Mouse (Mus musculus): ENCODE measurements around the gene Gm3336. TPM values are rescaled to one million over a fixed set of nuclear protein-coding genes. Genes with fewer than 3 reads are reported as not detected.

Gene Gm3336
- total RNA-seq, 2 experiments from 2014 or later, result not detected

DNA sequence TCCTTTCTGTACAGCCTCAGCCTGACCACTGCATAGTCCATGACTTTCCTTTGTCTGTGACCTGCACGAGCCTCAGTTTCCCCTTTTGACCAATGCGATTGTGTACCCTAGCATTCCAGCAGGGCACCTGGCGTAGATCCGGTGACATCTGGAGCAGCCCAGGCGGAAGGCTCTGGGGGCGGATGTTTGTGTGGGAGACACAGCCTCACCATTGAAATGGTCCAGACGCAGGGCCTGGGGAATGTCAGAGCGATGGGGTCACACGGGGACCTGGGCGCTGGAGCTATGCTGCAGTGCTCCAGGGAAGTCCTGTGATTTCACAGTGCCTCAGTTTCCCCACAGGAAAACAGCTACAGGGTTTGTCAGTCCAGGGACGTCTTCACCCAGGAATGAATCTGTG lies 23.8 kb downstream of the Gm3336 start:
- no peak for DNase-seq
- intact Hi-C loops (cut with DNase I; ENCODE audit: low total_unique reads), result no loop called here

DNA sequence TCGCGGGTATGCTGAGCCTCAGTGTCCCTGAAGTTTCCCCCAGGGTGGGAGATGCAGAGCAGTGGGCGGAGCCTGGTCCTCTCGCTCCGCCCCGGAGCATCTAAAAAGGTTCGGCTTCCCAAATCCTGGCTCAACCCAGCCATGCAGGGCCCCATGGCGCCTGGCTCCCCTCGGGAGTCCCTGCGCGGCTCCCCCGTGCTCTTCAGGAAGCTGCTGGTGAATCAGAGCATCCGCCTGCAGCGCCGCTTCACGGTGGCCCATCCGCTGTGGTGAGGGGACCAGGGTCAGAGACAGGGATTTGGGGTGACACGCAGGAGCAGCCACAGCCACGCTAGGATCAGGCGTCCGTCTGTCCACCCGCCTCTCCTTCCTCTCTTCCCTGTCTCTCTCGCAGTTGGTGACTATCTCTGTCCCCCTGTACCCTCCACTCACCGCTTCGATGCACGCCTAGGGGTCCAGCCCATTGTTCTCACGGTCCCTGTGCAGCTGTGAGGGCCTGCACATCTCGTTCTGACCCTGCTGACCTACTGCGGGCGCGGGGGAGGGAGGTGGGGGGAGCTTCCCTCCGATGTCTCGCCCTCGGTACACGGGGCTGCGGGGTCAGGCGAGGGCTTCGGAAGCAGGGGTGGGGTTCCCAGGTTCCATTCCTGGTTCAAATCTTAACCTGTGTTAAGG lies 24.8 kb downstream of the Gm3336 start:
- DNase-seq, result no peak
- intact Hi-C loops (cut with DNase I; ENCODE audit: low total_unique reads), result no loop called here

DNA sequence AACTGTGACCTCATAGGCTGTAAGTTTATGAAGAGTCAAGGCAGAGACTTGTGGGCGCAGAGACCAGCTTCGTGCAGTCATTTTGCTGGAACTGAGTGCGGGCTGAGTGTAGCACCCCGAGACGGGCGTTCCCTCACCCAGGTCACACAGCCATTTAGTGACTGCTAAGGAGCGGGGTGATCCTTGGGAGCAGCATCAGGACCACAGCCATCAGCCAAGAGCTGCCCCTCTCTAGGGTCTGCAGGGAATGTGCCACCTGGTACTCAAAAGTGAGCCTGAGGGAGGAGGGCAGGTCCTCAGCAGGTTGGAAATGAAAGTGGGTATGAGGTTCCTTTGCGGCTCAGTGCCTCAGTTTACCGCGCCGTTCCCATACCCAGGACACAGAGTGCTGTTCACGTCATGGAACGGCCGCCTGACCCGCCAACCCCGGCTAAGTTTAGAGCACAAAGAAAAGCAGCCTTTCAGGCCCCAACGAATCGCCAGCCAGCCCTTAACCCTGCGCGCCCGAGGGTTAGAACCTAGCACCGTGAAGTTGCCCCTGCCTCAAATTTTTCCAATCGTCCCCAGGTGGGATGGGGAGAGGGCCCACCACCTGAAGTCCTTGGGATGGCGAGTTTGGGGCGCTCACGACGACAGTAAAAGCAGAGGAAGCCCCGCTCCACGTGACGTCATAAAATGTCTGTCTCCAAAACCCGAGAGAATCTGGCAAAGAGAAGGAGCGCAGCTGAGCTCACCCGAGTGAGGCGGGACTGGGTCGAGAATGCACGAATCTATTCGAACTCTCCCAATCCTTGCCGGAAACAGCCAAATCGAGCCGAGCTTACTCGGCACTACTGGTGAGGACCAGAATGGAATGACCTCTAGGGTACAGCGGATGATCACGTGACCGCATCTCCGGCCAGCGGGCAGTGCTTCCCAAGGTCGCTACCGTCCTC lies 25.6 kb downstream of the Gm3336 start:
- peak; percentile 77 for DNase-seq
- intact Hi-C loops (cut with DNase I; ENCODE audit: low total_unique reads), result no loop called here

DNA sequence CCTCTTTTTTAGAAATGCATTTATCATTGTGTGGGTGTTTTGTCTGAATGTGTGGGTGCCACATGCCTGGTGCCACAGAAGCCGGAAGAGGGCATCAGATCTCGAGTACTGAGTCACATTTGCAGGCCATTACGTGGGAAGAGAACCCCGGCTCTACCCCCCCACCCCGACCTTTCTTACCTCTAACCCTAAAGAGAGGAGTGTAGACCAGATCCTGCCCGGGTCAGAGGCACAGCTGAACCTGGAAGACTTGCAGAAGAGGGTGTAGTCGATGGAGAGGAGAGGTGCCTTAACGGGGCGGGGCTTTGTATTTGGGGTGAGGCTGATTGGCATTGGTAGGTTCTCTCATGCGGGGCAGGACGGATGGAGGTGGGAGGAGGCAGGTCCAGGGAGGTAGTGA lies 26.5 kb downstream of the Gm3336 start:
- intact Hi-C loops (cut with DNase I; ENCODE audit: low total_unique reads), result loop anchor here (5.0 kb wide), 1 partner anchor 33 kb away; no protein-coding TSS in a partner anchor
- no peak for DNase-seq

DNA sequence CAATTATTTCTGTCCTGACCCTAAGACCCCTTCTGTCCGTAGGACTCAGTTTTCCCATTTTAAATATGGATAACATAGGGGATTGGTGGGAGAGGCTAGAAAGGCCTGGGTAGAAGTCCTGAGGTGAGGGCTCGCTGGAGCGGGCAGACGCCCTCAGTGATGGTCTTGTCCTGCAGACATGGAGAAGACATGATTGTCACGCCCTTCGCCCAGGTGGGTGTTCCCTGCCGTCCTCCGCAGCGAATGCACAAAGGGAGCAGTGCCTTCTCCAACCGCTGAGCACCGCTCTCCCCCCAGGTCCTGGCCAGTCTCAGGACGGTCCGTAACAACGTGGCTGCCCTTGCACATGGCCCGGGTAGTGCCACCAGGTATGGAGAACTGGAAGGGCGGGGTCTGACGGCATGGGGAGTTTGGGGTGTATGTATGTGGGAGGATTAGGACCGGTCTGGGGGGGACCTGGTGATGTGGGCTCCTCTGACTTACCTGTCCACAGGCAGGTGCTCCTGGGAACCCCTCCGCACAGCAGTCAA lies 27.4 kb downstream of the Gm3336 start:
- no peak for DNase-seq
- intact Hi-C loops (cut with DNase I; ENCODE audit: low total_unique reads), result loop anchor here (5.0 kb wide), 1 partner anchor 33 kb away; no protein-coding TSS in a partner anchor

DNA sequence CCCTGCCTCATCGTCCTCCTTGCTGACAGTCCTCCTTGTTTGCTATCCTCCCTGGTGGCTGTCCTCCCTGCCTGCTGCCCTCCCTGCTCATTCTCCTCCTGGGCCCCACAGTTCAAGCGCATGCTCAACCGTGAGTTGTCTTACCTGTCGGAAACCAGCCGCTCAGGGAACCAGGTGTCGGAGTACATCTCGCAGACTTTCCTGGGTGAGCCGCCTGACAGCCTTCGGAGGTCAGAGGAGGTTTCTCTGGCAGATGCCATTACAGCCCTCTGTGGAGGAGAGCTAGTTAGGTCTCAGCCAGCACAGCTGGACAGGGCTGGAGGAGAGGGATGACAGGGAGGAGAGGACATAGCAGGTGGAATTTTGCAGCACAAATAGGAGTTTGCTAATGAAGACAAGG lies 28.3 kb downstream of the Gm3336 start:
- DNase-seq, result no peak
- intact Hi-C loops (cut with DNase I; ENCODE audit: low total_unique reads), result loop anchor here (5.0 kb wide), 1 partner anchor 34 kb away; no protein-coding TSS in a partner anchor

DNA sequence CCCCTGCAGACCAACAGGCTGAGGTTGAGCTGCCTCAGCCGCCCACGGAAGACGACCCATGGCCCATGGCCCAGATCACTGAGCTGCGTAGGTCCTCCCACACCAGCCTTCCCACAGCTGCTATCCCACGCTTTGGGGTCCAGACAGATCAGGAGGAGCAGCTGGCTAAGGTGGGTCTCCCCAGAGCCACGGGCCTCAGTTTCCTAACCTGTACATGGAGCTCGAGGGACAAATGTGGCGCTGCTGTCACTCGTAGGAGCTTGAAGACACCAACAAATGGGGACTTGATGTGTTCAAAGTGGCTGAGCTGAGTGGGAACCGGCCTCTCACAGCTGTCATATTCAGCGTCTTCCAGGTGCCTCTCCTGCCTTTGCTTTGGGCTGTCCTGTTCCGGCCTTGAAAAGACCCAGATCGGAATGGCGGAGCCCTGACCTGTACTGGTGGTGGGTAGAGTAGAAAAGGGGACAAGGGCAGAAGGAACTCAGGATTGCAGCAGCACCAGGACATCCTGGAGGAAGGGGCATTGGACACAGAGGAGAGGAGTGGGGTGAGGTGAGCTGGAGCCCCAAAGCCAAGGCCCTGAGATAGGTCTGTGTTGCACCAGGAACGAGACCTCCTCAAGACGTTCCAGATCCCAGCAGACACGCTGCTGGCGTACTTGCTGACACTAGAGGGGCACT lies 29.0 kb downstream of the Gm3336 start:
- no peak for DNase-seq
- intact Hi-C loops (cut with DNase I; ENCODE audit: low total_unique reads), result loop anchor here (5.0 kb wide), 1 partner anchor 35 kb away; no protein-coding TSS in a partner anchor

DNA sequence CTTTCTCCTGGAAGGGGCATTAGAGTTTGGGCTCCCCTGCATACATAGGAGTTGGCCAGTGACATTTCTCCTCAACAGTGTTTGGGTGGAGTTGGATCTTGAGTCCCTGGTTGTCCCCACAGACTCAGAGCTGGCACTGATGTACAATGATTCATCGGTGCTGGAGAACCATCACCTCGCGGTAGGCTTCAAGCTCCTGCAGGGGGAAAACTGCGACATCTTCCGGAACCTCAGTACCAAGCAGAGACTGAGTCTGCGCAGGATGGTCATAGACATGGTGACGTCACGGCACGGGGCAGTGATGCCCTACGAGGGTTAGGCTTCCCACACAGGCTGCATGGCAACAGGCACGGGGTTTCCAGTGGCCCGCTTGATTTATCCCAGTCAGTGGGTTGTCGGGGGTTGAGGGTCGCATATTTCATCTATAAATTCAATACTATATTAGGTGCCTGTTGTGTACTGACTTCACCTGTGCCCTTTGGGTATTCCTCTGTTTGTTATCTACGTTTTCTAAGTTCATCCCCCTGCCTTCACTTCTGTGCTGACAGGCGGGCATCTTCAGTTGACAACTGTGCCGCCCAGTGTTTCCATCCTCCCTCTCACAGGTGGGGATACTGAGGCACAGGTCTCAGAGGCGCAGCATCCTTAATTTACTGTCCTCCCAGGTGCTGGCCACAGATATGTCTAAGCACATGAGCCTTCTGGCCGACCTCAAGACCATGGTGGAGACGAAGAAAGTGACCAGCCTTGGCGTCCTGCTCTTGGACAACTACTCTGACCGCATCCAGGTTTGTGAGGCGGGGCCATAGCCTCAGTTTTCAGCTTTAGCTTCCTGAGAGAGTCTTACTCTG lies 30.1 kb downstream of the Gm3336 start:
- DNase-seq, result no peak
- intact Hi-C loops (cut with DNase I; ENCODE audit: low total_unique reads), result loop anchor here (5.0 kb wide), 1 partner anchor 36 kb away; no protein-coding TSS in a partner anchor

DNA sequence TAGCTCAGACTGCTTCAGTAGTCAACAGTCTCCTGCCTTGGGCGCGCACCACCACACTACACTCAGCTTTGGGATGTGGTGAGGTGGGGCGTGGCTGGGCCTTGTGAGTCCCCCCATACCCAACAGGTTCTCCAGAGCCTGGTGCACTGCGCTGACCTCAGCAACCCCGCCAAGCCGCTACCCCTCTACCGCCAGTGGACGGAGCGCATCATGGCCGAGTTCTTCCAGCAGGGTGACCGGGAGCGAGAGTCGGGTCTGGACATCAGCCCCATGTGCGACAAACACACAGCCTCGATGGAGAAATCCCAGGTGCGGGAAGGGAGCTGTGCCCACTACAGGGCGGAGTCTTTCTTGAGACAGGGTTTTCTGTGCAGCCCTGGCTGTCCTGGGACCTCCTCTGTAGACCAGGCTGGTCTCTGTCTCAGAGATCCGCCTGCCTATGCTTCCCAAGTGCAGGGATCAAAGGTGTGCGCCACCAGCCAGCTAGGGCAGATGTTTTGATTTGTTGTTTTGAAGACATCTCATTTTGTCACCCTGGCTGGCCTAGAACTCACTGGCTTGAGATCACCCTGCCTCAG lies 30.8 kb downstream of the Gm3336 start:
- DNase-seq, result no peak
- intact Hi-C loops (cut with DNase I; ENCODE audit: low total_unique reads), result loop anchor here (5.0 kb wide), 1 partner anchor 37 kb away; no protein-coding TSS in a partner anchor

DNA sequence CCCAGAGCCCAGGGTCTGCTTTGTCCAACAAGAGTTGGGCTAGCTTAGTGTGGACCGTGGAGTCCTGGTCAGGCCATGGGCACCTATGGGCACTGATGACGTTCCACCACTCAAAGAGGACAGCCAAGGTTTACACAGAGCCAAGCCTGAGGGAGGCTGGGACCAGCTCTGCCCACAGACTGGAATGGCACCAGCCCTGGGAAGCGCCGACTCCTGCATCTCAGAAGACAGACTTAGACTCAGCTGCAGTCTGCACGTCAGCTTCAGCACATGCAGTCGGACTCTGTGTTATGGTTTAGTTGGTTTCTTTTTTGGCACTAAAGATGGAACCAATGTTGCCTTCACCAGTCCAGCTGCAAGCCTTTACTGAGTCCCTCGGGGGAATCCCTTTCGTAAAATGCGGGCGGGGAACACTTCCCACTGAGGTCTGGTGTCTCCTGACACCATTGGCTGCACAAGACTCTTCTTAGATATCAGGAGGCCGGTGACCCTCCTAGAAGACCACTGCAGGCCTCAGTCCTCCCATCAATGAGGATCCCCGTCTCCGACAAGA lies 31.9 kb downstream of the Gm3336 start:
- no peak for DNase-seq
- intact Hi-C loops (cut with DNase I; ENCODE audit: low total_unique reads), result no loop called here

DNA sequence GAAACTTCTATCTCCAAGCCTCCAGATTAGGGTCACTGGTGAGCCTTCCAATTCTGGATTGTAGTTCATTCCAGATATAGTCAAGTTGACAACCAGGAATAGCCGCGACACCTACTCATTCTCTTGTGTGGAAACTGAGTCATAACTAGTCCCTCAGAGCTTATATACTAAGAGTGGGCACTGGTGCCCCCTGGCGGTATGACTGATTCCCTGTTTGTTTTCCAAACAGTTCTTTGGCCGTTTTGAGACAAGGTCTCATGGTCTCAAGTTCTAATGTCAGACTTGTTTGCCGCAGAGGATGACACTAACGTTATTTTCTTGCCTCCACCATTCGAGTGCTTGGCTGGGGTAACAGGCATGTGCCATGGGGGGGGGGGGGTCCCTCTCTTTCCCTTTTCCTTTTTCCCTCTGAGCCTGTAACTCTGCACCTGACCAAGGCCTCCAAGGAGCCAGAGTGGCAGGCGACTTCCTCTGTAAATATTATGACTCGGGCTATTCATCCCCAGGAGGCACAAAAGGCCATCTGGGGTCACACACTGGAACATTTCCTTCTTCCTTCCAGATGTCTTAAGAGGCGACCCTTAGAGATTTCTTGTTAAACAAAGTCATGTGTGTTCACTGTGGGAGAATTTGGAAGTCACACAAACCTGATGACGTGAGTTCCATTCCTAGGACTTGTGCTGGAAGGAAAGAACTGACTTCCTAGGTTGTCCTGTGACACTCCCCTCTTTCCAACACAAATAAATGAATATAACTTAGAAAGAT lies 33.8 kb downstream of the Gm3336 start:
- intact Hi-C loops (cut with DNase I; ENCODE audit: low total_unique reads), result no loop called here
- peak; percentile 69 for DNase-seq

DNA sequence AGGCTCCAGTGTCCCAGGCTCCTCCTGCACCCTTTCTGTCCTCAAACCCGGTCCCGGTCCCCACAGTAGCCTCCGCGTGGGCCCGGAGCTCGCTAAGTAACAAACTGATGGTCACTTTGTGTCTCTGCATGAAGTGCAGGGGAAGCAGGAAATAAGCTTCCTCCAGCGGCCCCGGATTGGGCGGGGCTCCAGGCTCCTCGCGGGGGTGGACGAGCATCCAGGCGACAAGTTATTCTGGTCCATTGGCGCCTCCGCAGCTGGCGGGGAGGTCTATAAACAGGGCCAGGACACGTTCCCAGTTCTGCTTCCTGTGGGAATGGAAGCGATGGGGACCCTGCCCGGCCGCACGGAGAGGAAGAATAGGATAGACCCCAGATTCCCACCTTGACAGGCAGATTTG lies 34.8 kb downstream of the Gm3336 start:
- intact Hi-C loops (cut with DNase I; ENCODE audit: low total_unique reads), result no loop called here
- peak; percentile 96 for DNase-seq

DNA sequence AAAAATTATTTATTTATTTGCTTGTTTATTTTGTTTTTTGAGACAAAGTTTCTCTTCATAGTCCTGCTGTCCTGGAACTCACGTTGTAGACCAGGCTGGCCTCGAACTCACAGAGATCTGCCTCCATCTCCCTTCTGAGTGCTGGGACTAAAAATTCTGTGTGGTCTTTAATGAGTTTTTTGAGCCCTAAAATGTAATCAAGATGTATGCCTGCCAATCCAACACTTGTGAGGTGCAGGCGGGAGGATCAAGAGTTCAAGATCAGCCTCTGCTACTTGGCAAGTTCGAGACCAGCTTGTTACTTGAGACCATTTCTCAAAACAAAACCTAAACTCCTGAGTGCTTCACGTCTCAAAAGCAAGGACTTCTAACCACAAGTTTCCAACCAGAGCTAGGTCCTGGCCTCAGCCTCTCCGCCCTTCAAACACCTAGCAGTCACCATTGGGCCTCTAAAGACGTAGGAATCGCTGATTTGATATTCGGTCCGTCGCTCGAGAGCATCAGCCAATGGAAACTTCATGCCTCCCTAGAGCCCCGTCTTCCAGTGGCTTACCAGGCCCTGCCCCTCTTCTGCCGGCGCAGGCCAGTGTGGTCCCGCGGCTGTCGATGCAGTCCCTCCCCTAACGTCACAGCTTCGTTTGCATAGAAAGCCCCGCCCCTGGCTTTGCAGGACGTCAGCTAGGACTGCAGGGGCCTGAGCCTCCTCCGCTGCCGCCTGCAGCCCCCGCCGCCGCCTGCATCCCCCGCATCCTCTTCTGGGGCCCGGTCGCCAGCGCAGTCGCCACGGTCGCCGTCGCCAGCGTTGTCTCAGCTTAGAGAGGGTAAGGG lies 35.9 kb downstream of the Gm3336 start, which contains the start of gene Rab3a:
TSS of gene Rab3a (plus strand) at position 637 of the 828 bp plus-strand sequence.
- intact Hi-C loops (cut with DNase I; ENCODE audit: low total_unique reads), result no loop called here
- DNase-seq, result peak; percentile 97

DNA sequence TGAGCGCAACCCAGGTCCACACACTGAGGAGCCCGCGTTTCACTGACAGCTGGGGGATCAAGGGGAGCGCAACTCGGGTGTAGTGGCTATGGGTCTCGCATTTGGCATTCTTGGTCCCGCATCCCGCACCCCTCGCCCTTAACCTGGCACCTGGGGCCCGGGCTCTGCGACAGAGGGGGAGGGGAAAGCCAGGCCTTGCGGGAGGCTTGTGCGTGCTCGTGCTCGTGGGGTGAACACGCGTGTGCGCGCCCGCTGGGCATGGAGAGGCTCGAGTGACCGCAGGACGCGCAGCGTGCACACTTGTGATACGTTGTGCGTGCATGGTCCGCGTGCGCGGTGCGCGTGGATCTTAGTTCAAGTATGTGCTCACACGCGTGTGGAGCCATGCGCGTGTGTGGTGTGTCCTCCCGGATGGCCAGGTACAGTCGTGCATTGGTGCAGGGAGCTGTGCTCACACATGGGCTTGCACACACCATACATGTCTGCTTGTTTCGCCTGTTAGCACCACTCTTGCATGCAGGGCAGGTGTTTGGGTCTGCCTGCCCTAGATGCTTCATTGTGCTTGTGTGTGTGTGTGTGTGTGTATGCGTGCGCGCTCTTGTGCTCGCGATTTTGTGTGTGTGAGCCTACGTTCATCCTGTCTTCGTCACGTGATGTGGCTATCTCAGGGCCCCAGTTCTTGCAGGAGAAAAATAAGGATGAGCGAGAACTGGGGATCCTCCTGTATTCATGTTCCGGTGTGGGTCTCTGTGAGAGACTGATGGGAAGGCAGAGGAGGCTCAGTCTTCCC lies 36.7 kb downstream of the Gm3336 start:
- intact Hi-C loops (cut with DNase I; ENCODE audit: low total_unique reads), result no loop called here
- peak; percentile 71 for DNase-seq

DNA sequence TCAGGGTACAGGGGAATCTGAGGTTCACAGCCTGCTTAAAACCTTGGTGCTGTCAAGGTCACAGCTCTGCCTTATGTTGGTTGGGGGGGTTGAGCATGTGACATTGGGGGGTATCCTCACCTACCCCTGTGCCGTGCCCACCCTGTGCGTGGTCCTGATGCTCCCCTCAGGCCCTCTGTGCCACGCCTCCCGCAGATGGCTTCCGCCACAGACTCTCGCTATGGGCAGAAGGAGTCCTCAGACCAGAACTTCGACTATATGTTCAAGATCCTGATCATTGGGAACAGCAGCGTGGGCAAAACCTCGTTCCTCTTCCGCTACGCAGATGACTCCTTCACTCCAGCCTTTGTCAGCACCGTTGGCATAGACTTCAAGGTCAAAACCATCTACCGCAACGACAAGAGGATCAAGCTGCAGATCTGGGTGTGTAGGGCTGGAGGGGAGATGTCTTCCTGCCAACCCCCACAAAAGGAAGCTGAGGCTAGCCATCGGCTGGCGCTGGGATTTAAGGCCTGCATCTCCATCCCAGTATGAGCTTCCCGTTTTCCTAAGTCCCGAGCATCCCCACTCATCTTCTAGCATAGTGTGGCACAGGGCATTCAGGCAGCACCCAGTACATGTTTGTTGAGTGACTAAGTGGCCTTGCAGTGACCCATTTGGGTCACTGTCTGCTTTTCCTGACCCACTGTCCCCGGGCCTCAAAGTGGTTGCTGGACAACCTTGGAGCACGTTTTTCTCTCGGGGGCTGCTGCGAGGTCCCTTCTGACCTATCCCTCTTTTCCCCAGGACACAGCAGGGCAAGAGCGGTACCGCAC lies 37.5 kb downstream of the Gm3336 start:
- intact Hi-C loops (cut with DNase I; ENCODE audit: low total_unique reads), result no loop called here
- DNase-seq, result peak; percentile 7
